Mouse (Mus musculus): ENCODE measurements around the gene Mxd1.

DNA sequence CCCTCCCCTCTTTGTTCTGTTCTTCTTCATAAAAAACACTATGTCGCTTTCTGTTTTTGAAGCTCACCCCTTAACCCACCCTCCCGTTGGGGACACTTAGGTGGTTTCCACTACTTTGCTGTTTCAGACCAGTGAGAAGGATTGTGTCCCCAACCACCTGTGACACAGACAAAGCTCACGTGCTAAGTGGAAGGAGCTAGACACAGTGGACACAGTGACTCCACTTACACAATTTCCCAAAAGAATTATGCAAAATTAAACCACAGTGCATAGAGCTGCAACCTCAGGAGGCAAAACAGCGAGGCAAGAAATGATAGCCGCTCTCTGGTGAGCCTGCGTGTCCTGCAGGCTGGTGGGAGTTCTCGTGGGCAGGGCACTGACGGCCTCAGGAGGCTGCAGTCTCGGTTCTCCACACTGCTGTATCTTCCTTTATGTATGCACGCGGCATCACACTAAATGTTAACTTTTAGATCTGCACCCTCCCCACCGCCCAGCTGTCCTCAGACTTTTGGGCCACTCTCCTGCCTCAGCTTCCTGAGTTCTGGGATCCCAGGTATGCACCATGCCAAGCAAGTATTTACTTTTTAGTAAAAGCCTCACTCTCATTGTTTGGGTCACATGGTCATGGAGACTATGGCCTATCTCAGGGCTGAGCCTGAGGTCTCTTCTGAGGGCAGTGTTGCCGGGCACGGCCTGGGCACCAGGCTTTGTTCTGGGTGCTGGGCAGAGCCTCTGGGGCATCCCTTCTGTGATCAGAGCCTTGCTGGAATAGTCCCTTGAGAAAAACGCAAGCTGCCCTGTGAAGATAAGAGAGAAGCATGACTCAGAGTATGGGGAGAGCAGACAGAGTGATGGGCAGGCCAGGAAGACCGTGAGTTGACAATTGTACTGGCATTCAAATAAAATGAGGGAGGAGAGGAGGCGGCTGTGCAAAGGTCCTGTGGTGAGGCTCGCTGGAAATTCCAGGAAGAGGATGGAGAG is 29.5 kb downstream of the Mxd1 start:
- no peak for TF ChIP-seq CTCF (IDR thresholded peaks at IDR 0.05 in 2 of 3, conservative IDR thresholded peaks at IDR 0.05 in 1 of 3; ENCODE audit: control insufficient read depth in 1 of 3, insufficient read depth in 1 of 3, low read depth in 2 of 3, low read length in 3 of 3, poor library complexity in 1 of 3, severe bottlenecking in 1 of 3)
- peak; percentile 47; the same call in 1 of the 2 replicates for TF ChIP-seq MXI1 (IDR thresholded peaks at IDR 0.05; ENCODE audit: low read depth, low read length)
- TF ChIP-seq POLR2A (IDR thresholded peaks at IDR 0.05; ENCODE audit: control insufficient read depth in 1 of 2, insufficient read depth in 1 of 2, low read depth in 1 of 2, low read length in 2 of 2, poor library complexity in 1 of 2), result no peak
- no peak for TF ChIP-seq RAD21 (IDR thresholded peaks at IDR 0.05; ENCODE audit: low read depth, low read length)
- TF ChIP-seq CHD1 (IDR thresholded peaks at IDR 0.05; ENCODE audit: low read depth, low read length), result no peak
- TF ChIP-seq EP300 (IDR thresholded peaks at IDR 0.05; ENCODE audit: low read depth in 1 of 2, low read length in 2 of 2), result peak; percentile 85 to 87
- no peak for TF ChIP-seq ELF1 (IDR thresholded peaks at IDR 0.05; ENCODE audit: low read depth, low read length)
- no peak for TF ChIP-seq MEF2A (IDR thresholded peaks at IDR 0.05; ENCODE audit: extremely low read depth, insufficient replicate concordance, low read depth, low read length, poor library complexity, severe bottlenecking)
- TF ChIP-seq ETS1 (IDR thresholded peaks at IDR 0.05; ENCODE audit: low read depth, low read length), result peak; percentile 81
- peak; percentile 86 for TF ChIP-seq GATA1 (IDR thresholded peaks at IDR 0.05; ENCODE audit: low read depth, low read length)
- no peak for TF ChIP-seq POLR2AphosphoS2 (IDR thresholded peaks at IDR 0.05; ENCODE audit: low read length)
- no peak for TF ChIP-seq SMC3 (IDR thresholded peaks at IDR 0.05; ENCODE audit: low read depth, low read length)
